8 mouse cellular contexts compared by ENCODE assay signal in the genomic region with DNA sequence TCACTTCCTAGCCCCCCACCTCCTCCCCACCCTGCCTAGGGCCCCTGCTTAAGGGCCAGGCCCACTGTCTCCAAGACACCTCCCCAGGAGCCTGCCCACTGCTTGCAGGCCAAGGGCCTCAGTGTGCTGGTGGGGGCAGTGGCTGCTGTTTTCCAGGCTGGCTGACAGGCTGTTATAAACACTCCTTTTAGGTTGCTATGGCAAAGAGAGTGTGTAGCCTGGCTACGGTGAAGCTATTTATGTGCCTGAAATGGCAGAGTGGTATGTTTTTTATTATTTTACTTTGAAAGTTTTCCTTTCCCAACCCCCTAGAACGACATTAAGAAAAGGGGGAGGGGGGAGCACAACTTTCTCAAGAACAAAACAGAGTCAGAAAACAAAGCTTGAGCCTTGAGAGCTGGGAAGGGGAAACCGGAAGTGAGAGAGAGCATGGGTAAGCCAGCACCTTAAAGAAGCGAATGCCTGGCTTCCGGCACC. TPM values are rescaled to one million over a fixed set of nuclear protein-coding genes. Genes with fewer than 3 reads are reported as not detected.
DNase-seq lines count a peak whose midpoint lies in the region; ATAC-seq lines count a peak whose summit lies in the region.

No protein-coding gene starts in this region.

- H3K27ac ChIP-seq in midbrain, embryonic 10.5 days (replicated peaks): peak overlapping the region; percentile 61
- no peak overlapping the region for H3K27ac ChIP-seq in midbrain, embryonic 15.5 days
- peak overlapping the region; percentile 37; the same call in 1 of the 2 replicates for H3K27ac ChIP-seq in hindbrain, embryonic 13.5 days
- peak overlapping the region; percentile 78 for H3K27ac ChIP-seq in limb, embryonic 12.5 days
- H3K27ac ChIP-seq in stomach, embryonic 16.5 days (ENCODE audit: low read length): peak overlapping the region; percentile 36

- H3K9ac ChIP-seq in midbrain, embryonic 15.5 days: no peak overlapping the region
- H3K9ac ChIP-seq in hindbrain, embryonic 13.5 days: no peak overlapping the region
- no peak overlapping the region for H3K9ac ChIP-seq in limb, embryonic 12.5 days (replicated peaks)
- no peak overlapping the region for H3K9ac ChIP-seq in stomach, embryonic 16.5 days (ENCODE audit: low read length)

- DNase-seq in midbrain, embryonic 10.5 days (ENCODE audit: low spot score): no peak
- DNase-seq in c-Kit-positive CD71-positive TER-119-positive erythroid progenitor cells, embryonic 14.5 days (ENCODE audit: low spot score): no peak
- no peak for DNase-seq in thymus, postnatal 4 days
- no peak for DNase-seq in adrenal gland, postnatal 14 days

- no peaks in the 10 kb centered on the region for H3K36me3 ChIP-seq in midbrain, embryonic 10.5 days
- H3K36me3 ChIP-seq in midbrain, embryonic 15.5 days (replicated peaks): no peaks in the 10 kb centered on the region
- no peaks in the 10 kb centered on the region for H3K36me3 ChIP-seq in hindbrain, embryonic 13.5 days
- no peaks in the 10 kb centered on the region for H3K36me3 ChIP-seq in limb, embryonic 12.5 days
- no peaks in the 10 kb centered on the region for H3K36me3 ChIP-seq in stomach, embryonic 16.5 days (ENCODE audit: control insufficient read depth, insufficient read depth, low read length)

- no peak overlapping the region for H3K4me3 ChIP-seq in midbrain, embryonic 10.5 days
- H3K4me3 ChIP-seq in midbrain, embryonic 15.5 days: no peak overlapping the region
- no peak overlapping the region for H3K4me3 ChIP-seq in hindbrain, embryonic 13.5 days
- no peak overlapping the region for H3K4me3 ChIP-seq in limb, embryonic 12.5 days (replicated peaks)
- H3K4me3 ChIP-seq in stomach, embryonic 16.5 days (replicated peaks; ENCODE audit: low read length): no peak overlapping the region

- no peaks in the 10 kb centered on the region for H3K9me3 ChIP-seq in midbrain, embryonic 10.5 days (replicated peaks)
- H3K9me3 ChIP-seq in midbrain, embryonic 15.5 days: no peaks in the 10 kb centered on the region
- no peaks in the 10 kb centered on the region for H3K9me3 ChIP-seq in hindbrain, embryonic 13.5 days
- no peaks in the 10 kb centered on the region for H3K9me3 ChIP-seq in limb, embryonic 12.5 days
- no peaks in the 10 kb centered on the region for H3K9me3 ChIP-seq in stomach, embryonic 16.5 days (replicated peaks; ENCODE audit: control insufficient read depth, low read length)

- H3K4me2 ChIP-seq in midbrain, embryonic 15.5 days: no peak overlapping the region
- no peak overlapping the region for H3K4me2 ChIP-seq in hindbrain, embryonic 13.5 days
- no peak overlapping the region for H3K4me2 ChIP-seq in limb, embryonic 12.5 days
- H3K4me2 ChIP-seq in stomach, embryonic 16.5 days (ENCODE audit: low read depth, low read length): no peak overlapping the region

- 48% methylated on average over 5 of the region's 5 CpGs for WGBS in midbrain, embryonic 10.5 days
- WGBS in midbrain, embryonic 15.5 days: 31% methylated on average over 5 of the region's 5 CpGs
- 28% methylated on average over 5 of the region's 5 CpGs for WGBS in hindbrain, embryonic 13.5 days
- 36% methylated on average over 5 of the region's 5 CpGs for WGBS in limb, embryonic 12.5 days
- WGBS in stomach, embryonic 16.5 days: 51% methylated on average over 5 of the region's 5 CpGs

- peaks cover 45% of the 10 kb centered on the region for H3K4me1 ChIP-seq in midbrain, embryonic 10.5 days
- H3K4me1 ChIP-seq in midbrain, embryonic 15.5 days: peaks cover 13% of the 10 kb centered on the region
- peaks cover 35% of the 10 kb centered on the region for H3K4me1 ChIP-seq in hindbrain, embryonic 13.5 days (replicated peaks)
- H3K4me1 ChIP-seq in limb, embryonic 12.5 days (replicated peaks): peaks cover 55% of the 10 kb centered on the region
- H3K4me1 ChIP-seq in stomach, embryonic 16.5 days (ENCODE audit: control insufficient read depth, insufficient read depth, low read length): peaks cover 37% of the 10 kb centered on the region

- no peaks in the 10 kb centered on the region; the same call in 1 of the 2 replicates for H3K27me3 ChIP-seq in midbrain, embryonic 10.5 days (ENCODE audit: low read depth, poor library complexity, severe bottlenecking)
- no peaks in the 10 kb centered on the region for H3K27me3 ChIP-seq in midbrain, embryonic 15.5 days (replicated peaks)
- no peaks in the 10 kb centered on the region for H3K27me3 ChIP-seq in hindbrain, embryonic 13.5 days
- no peaks in the 10 kb centered on the region for H3K27me3 ChIP-seq in limb, embryonic 12.5 days
- no peaks in the 10 kb centered on the region for H3K27me3 ChIP-seq in stomach, embryonic 16.5 days (ENCODE audit: control insufficient read depth, insufficient read depth, low read length)

- no peak for ATAC-seq in midbrain, embryonic 15.5 days (replicated peaks)
- peak; percentile 63; the same call in 1 of the 2 replicates for ATAC-seq in hindbrain, embryonic 13.5 days (ENCODE audit: low FRiP score)
- ATAC-seq in limb, embryonic 12.5 days (ENCODE audit: insufficient number of reproducible peaks, insufficient read depth, low FRiP score, low TSS enrichment, low read depth): peak; percentile 69
- peak; percentile 70; the same call in 1 of the 2 replicates for ATAC-seq in stomach, embryonic 16.5 days (ENCODE audit: insufficient read depth, low FRiP score)

RNA-seq across cellular contexts. Expression of a gene that starts 37.9 kb away (rescaled TPM):
- 3.0 and 5.7 TPM in 2 replicates for polyA plus RNA-seq in midbrain, embryonic 10.5 days (2016; fragmentation: Nextera tagmentation; extraction: Ambion mirVana)
- polyA plus RNA-seq in midbrain, embryonic 15.5 days (2015; fragmentation: Nextera tagmentation; extraction: Ambion mirVana): 11.3 and 11.6 TPM in 2 replicates
- polyA plus RNA-seq in hindbrain, embryonic 13.5 days (2015; fragmentation: Nextera tagmentation; extraction: Ambion mirVana): 12.1 and 13.1 TPM in 2 replicates
- polyA plus RNA-seq in limb, embryonic 12.5 days (2016; fragmentation: Nextera tagmentation; extraction: Ambion mirVana): 8.5 and 9.4 TPM in 2 replicates
- polyA plus RNA-seq in stomach, embryonic 16.5 days (2015; fragmentation: Nextera tagmentation; extraction: Ambion mirVana): 22.3 and 23.9 TPM in 2 replicates
- 36.6 and 36.7 TPM in 2 replicates for total RNA-seq in adrenal gland, postnatal 14 days (2021)
